Mouse (Mus musculus): ENCODE results near the gene Hoxa10. TPM values are rescaled to one million over a fixed set of nuclear protein-coding genes. Genes with fewer than 3 reads are reported as not detected.

Hoxa10 gene
- polyA plus RNA-seq, 1 experiment from 2014 or later: not detected

GRCm38 (mm10) chr6:52214271-52214670 is 26.4 kb downstream of the Hoxa10 start:
- H3K4me3 ChIP-seq (ENCODE audit: low read depth, low read length): no peak overlapping the region
- H3K4me2 ChIP-seq (ENCODE audit: low read depth, low read length): no peak overlapping the region
- H3K36me3 ChIP-seq (replicated peaks; ENCODE audit: insufficient read depth, low read length): no peaks in the 10 kb centered on the region
- no peaks in the 10 kb centered on the region for H3K9me3 ChIP-seq (ENCODE audit: low read length)
- peaks cover 98% of the 10 kb centered on the region for H3K27me3 ChIP-seq (ENCODE audit: insufficient read depth, low read length)
- 33% methylated on average over 5 of the region's 5 CpGs for WGBS (ENCODE audit: insufficient replicate concordance)
- no peak for DNase-seq
- no peak overlapping the region for H3K27ac ChIP-seq (ENCODE audit: low read depth)
- H3K4me1 ChIP-seq (ENCODE audit: insufficient read depth): peaks cover 7% of the 10 kb centered on the region
- H3K9ac ChIP-seq (replicated peaks): no peak overlapping the region
- no peak for ATAC-seq
- TF ChIP-seq CTCF (IDR thresholded peaks at IDR 0.05; ENCODE audit: low read depth) (no peak), EP300 (IDR thresholded peaks at IDR 0.05; ENCODE audit: low read depth) (no peak)

GRCm38 (mm10) chr6:52213119-52213986 is 27.3 kb downstream of the Hoxa10 start, which contains the start of the genes Hoxa3 and Gm28308:
Gene Hoxa3, minus strand, starts transcription at chr6:52213336.
Gene Gm28308, minus strand, starts transcription at chr6:52213339.
- ATAC-seq (no peak), DNase-seq (no peak)
- Histone ChIP-seq H3K9me3 (ENCODE audit: low read length) (no peaks in the 10 kb centered on the region), H3K4me3 (ENCODE audit: low read depth, low read length) (peak within 1 kb of the TSS; percentile 35), H3K27ac (ENCODE audit: low read depth) (no peak within 1 kb of the TSS), H3K9ac (replicated peaks) (no peak within 1 kb of the TSS), H3K36me3 (replicated peaks; ENCODE audit: insufficient read depth, low read length) (no peaks in the 10 kb centered on the region), H3K27me3 (ENCODE audit: insufficient read depth, low read length) (peaks cover 98% of the 10 kb centered on the region), H3K4me1 (ENCODE audit: insufficient read depth) (peaks cover 8% of the 10 kb centered on the region), H3K4me2 (ENCODE audit: low read depth, low read length) (peak within 1 kb of the TSS; percentile 49)
- 4% methylated on average over 38 of the region's 38 CpGs for WGBS (ENCODE audit: insufficient replicate concordance)
- TF ChIP-seq EP300 (IDR thresholded peaks at IDR 0.05; ENCODE audit: low read depth): no peak
- TF ChIP-seq CTCF (IDR thresholded peaks at IDR 0.05; ENCODE audit: low read depth): no peak

- H3K36me3 ChIP-seq (replicated peaks; ENCODE audit: insufficient read depth, low read length): no peaks in the 10 kb centered on the region
- H3K4me2 ChIP-seq (ENCODE audit: low read depth, low read length): peak overlapping the region; percentile 49
- H3K4me1 ChIP-seq (ENCODE audit: insufficient read depth): peaks cover 9% of the 10 kb centered on the region
- peak overlapping the region; percentile 35 for H3K4me3 ChIP-seq (ENCODE audit: low read depth, low read length)
- ATAC-seq (no peak), DNase-seq (no peak)
- H3K9ac ChIP-seq (replicated peaks): no peak overlapping the region
- WGBS (ENCODE audit: insufficient replicate concordance): 2% methylated on average over 22 of the region's 22 CpGs
- peaks cover 98% of the 10 kb centered on the region for H3K27me3 ChIP-seq (ENCODE audit: insufficient read depth, low read length)
- H3K9me3 ChIP-seq (ENCODE audit: low read length): no peaks in the 10 kb centered on the region
- H3K27ac ChIP-seq (ENCODE audit: low read depth): no peak overlapping the region
- TF ChIP-seq CTCF (IDR thresholded peaks at IDR 0.05; ENCODE audit: low read depth) (no peak), EP300 (IDR thresholded peaks at IDR 0.05; ENCODE audit: low read depth) (no peak)
These were observed 28.0 kb downstream of the Hoxa10 start for GRCm38 (mm10) chr6:52212556-52213118.

GRCm38 (mm10) chr6:52211961-52212360 is 28.7 kb downstream of the Hoxa10 start:
- whole genome bisulfite sequencing (ENCODE audit: insufficient replicate concordance): 2% methylated on average over 13 of the region's 13 CpGs
- peak overlapping the region; percentile 6; the same call in 1 of the 2 replicates for H3K4me3 ChIP-seq (ENCODE audit: low read depth, low read length)
- no peak for DNase-seq

GRCm38 (mm10) chr6:52211170-52211935 is 29.3 kb downstream of the Hoxa10 start:
- WGBS (ENCODE audit: insufficient replicate concordance): 3% methylated on average over 37 of the region's 37 CpGs
- Histone ChIP-seq H3K9ac (replicated peaks) (no peak overlapping the region), H3K27me3 (ENCODE audit: insufficient read depth, low read length) (peaks cover 98% of the 10 kb centered on the region)

More at GRCm38 (mm10) chr6:52211961-52212360, 28.7 kb downstream of the Hoxa10 start:
- TF ChIP-seq EP300 (IDR thresholded peaks at IDR 0.05; ENCODE audit: low read depth): no peak
- no peak for TF ChIP-seq CTCF (IDR thresholded peaks at IDR 0.05; ENCODE audit: low read depth)
- H3K9ac ChIP-seq (replicated peaks): no peak overlapping the region
- peak overlapping the region; percentile 49 for H3K4me2 ChIP-seq (ENCODE audit: low read depth, low read length)
- no peak for ATAC-seq
- no peaks in the 10 kb centered on the region for H3K9me3 ChIP-seq (ENCODE audit: low read length)
- no peaks in the 10 kb centered on the region for H3K36me3 ChIP-seq (replicated peaks; ENCODE audit: insufficient read depth, low read length)
- H3K27ac ChIP-seq (ENCODE audit: low read depth): no peak overlapping the region
- H3K27me3 ChIP-seq (ENCODE audit: insufficient read depth, low read length): peaks cover 98% of the 10 kb centered on the region
- H3K4me1 ChIP-seq (ENCODE audit: insufficient read depth): peaks cover 4% of the 10 kb centered on the region; the same call in 1 of the 2 replicates

More at GRCm38 (mm10) chr6:52211170-52211935, 29.3 kb downstream of the Hoxa10 start:
- no peak for TF ChIP-seq EP300 (IDR thresholded peaks at IDR 0.05; ENCODE audit: low read depth)
- TF ChIP-seq CTCF (IDR thresholded peaks at IDR 0.05; ENCODE audit: low read depth): peak; percentile 75
- ATAC-seq (peak; percentile 71), DNase-seq (peak; percentile 72)
- Histone ChIP-seq H3K4me2 (ENCODE audit: low read depth, low read length) (peak overlapping the region; percentile 49), H3K4me1 (ENCODE audit: insufficient read depth) (peaks cover 2% of the 10 kb centered on the region; the same call in 1 of the 2 replicates), H3K36me3 (replicated peaks; ENCODE audit: insufficient read depth, low read length) (no peaks in the 10 kb centered on the region), H3K4me3 (ENCODE audit: low read depth, low read length) (peak overlapping the region; percentile 6; the same call in 1 of the 2 replicates), H3K27ac (ENCODE audit: low read depth) (no peak overlapping the region), H3K9me3 (ENCODE audit: low read length) (no peaks in the 10 kb centered on the region)

Data from liver, postnatal 0 days (tissue).